Mouse (Mus musculus) embryonic fibroblast, embryonic 13.5 days (primary cell): ENCODE results near the gene Ephb2. TPM values are rescaled to one million over a fixed set of nuclear protein-coding genes. Genes with fewer than 3 reads are reported as not detected.

ENCODE experiments used
- H3K27ac ChIP-seq: 2 replicates; pipeline ENCODE4 v1.5.1; 2012; ENCODE audit warnings: low read length, control low read depth, inconsistent platforms; ENCODE audit not compliant: insufficient read depth
- H3K4me1 ChIP-seq: 2 replicates; pipeline ENCODE4 v1.6.1; 2011; ENCODE audit warnings: low read length; ENCODE audit not compliant: control insufficient read depth, insufficient read depth
- H3K4me3 ChIP-seq: 2 replicates; pipeline ENCODE4 v1.5.1; 2011; ENCODE audit warnings: mild to moderate bottlenecking, control low read depth, low read length; ENCODE audit not compliant: insufficient read depth
- CTCF ChIP-seq: IDR thresholded peaks from 2 replicates; pipeline ENCODE4 v1.5.1; 2011; ENCODE audit warnings: mild to moderate bottlenecking, control low read depth, low read length, moderate library complexity, borderline replicate concordance; ENCODE audit not compliant: insufficient read depth
- POLR2A ChIP-seq: IDR thresholded peaks from 2 replicates; pipeline ENCODE4 v1.6.1; 2011; ENCODE audit warnings: low read depth, mild to moderate bottlenecking, control low read depth, low read length, moderate library complexity
- polyA plus RNA-seq: library from polyadenylated mRNA; stranded (reverse); fragments of >200 nt; gene quantifications from 2 replicates; pipeline ENCODE4 v1.2.4, GENCODE M21; 2011; ENCODE audit warnings: low read depth; ENCODE audit not compliant: missing spikeins, insufficient read length

Ephb2 gene
- polyA plus RNA-seq, 1 experiment: 44.6 TPM

GRCm38 (mm10) chr4:136740963-136741362, 94.8 kb downstream of the Ephb2 start:
- H3K4me1 ChIP-seq: 0 out of 2 replicates have a peak, but pooled peaks cover 5% of the 10 kb centered on the region
- no peak overlapping the region for H3K27ac ChIP-seq
- TF ChIP-seq POLR2A: no peak
- no peak for TF ChIP-seq CTCF
- no peak overlapping the region for H3K4me3 ChIP-seq

GRCm38 (mm10) chr4:136739189-136739588, 96.6 kb downstream of the Ephb2 start:
- no peak overlapping the region for H3K4me3 ChIP-seq
- 0 out of 2 replicates have a peak, but pooled peaks cover 6% of the 10 kb centered on the region for H3K4me1 ChIP-seq
- no peak for TF ChIP-seq CTCF
- no peak for TF ChIP-seq POLR2A
- H3K27ac ChIP-seq: no peak overlapping the region

GRCm38 (mm10) chr4:136738291-136738690, 97.5 kb downstream of the Ephb2 start:
- Histone ChIP-seq H3K4me1 (0 out of 2 replicates have a peak, but pooled peaks cover 6% of the 10 kb centered on the region), H3K27ac (no peak overlapping the region), H3K4me3 (no peak overlapping the region)
- TF ChIP-seq POLR2A: no peak
- TF ChIP-seq CTCF: no peak

GRCm38 (mm10) chr4:136735856-136736255, 99.9 kb downstream of the Ephb2 start:
- TF ChIP-seq POLR2A (no peak), CTCF (no peak)
- H3K27ac ChIP-seq: no peak overlapping the region

GRCm38 (mm10) chr4:136734210-136734803, 101.5 kb downstream of the Ephb2 start:
- no peak for TF ChIP-seq POLR2A
- TF ChIP-seq CTCF: no peak
- 0 out of 2 replicates have a peak, but pooled peaks cover 2% of the 10 kb centered on the region for H3K4me1 ChIP-seq
- H3K4me3 ChIP-seq: no peak overlapping the region
- no peak overlapping the region for H3K27ac ChIP-seq

More at GRCm38 (mm10) chr4:136735856-136736255, 99.9 kb downstream of the Ephb2 start:
- H3K4me1 ChIP-seq: 0 out of 2 replicates have a peak, but pooled peaks cover 2% of the 10 kb centered on the region
- H3K4me3 ChIP-seq: no peak overlapping the region

- Histone ChIP-seq H3K4me3 (no peak overlapping the region), H3K4me1 (0 out of 2 replicates have a peak, but pooled peaks cover 2% of the 10 kb centered on the region), H3K27ac (no peak overlapping the region)
- no peak for TF ChIP-seq CTCF
- no peak for TF ChIP-seq POLR2A
Observed at GRCm38 (mm10) chr4:136733217-136733865, 102.4 kb downstream of the Ephb2 start.

GRCm38 (mm10) chr4:136732536-136733121, 103.2 kb downstream of the Ephb2 start:
- TF ChIP-seq CTCF (no peak), POLR2A (no peak)
- no peak overlapping the region for H3K27ac ChIP-seq

GRCm38 (mm10) chr4:136731761-136732160, 104.0 kb downstream of the Ephb2 start:
- Histone ChIP-seq H3K4me3 (no peak overlapping the region), H3K27ac (peak overlapping the region; percentile 30), H3K4me1 (0 out of 2 replicates have a peak, but pooled peaks cover 2% of the 10 kb centered on the region)
- TF ChIP-seq CTCF (no peak), POLR2A (no peak)

More at GRCm38 (mm10) chr4:136732536-136733121, 103.2 kb downstream of the Ephb2 start:
- Histone ChIP-seq H3K4me3 (no peak overlapping the region), H3K4me1 (0 out of 2 replicates have a peak, but pooled peaks cover 2% of the 10 kb centered on the region)

GRCm38 (mm10) chr4:136731008-136731609, 104.7 kb downstream of the Ephb2 start:
- 0 out of 2 replicates have a peak, but pooled peaks cover 2% of the 10 kb centered on the region for H3K4me1 ChIP-seq
- TF ChIP-seq CTCF (no peak), POLR2A (no peak)
- H3K4me3 ChIP-seq: no peak overlapping the region
- peak overlapping the region; percentile 30 for H3K27ac ChIP-seq
